19 mouse cellular contexts compared by ENCODE assay signal in the genomic region with DNA sequence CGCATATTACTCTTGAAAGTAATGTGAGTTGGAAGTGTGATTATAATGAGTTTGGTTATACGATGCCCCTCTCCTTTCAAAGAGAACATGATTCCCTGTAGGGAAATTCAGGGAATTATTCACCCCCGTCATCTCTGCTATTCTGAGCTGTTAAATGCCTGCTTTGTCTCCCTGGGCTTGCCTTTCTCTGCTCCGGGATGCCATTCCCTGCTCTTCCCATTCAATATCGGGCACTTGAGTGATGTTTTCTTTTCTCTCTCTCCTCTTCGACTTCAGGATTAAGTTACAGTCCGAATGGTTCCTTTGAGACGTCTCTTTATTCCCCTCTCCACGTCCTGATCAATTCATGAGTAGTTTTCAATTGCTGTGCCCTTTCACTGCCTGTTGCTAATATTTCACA.
DNase-seq lines count a peak whose midpoint lies in the region; ATAC-seq lines count a peak whose summit lies in the region.
"Had no signal": no experiment of that assay in that cellular context is flagged by ENCODE, and none has a peak within 500 bp of the region (broad histone marks: within the 10 kb centered on the region; RNA-seq: fewer than 3 reads in every experiment).

No protein-coding gene starts in this region.

- H3K4me2 ChIP-seq in hindbrain, embryonic 13.5 days: peak overlapping the region; percentile 26
- H3K4me2 ChIP-seq in midbrain, embryonic 14.5 days (ENCODE audit: low read length): no peak overlapping the region
- H3K4me2 ChIP-seq in kidney, embryonic 15.5 days: no peak overlapping the region
- no peak overlapping the region for H3K4me2 ChIP-seq in forebrain, embryonic 12.5 days
- H3K4me2 ChIP-seq: embryonic facial prominence, embryonic 12.5 days; heart, embryonic 11.5 days had no signal

- peak; percentile 59 for DNase-seq in embryo, embryonic 10 days (ENCODE audit: low spot score)
- DNase-seq in embryo, embryonic 11.5 days (ENCODE audit: low read depth, low spot score): peak; percentile 5
- peak; percentile 34 for DNase-seq in midbrain, embryonic 14.5 days
- no peak for DNase-seq in lung, postnatal 14 days
- DNase-seq in T-cell, adult 2 months (ENCODE audit: low spot score): no peak
- DNase-seq: cerebellum, adult 9-11 months; heart, postnatal 14 days; kidney, adult 2 months; kidney, postnatal 25 days; lung, adult 18-20 months; thymus, postnatal 4 days had no signal

- H3K9me3 ChIP-seq in hindbrain, embryonic 13.5 days: no peaks in the 10 kb centered on the region
- H3K9me3 ChIP-seq in midbrain, embryonic 14.5 days (ENCODE audit: control insufficient read depth, low read length): no peaks in the 10 kb centered on the region
- no peaks in the 10 kb centered on the region for H3K9me3 ChIP-seq in kidney, embryonic 15.5 days (replicated peaks)
- no peaks in the 10 kb centered on the region for H3K9me3 ChIP-seq in forebrain, embryonic 12.5 days
- H3K9me3 ChIP-seq: embryonic facial prominence, embryonic 12.5 days; limb, embryonic 10.5 days had no signal

- H3K27me3 ChIP-seq in hindbrain, embryonic 13.5 days: no peaks in the 10 kb centered on the region
- H3K27me3 ChIP-seq in midbrain, embryonic 14.5 days (ENCODE audit: control insufficient read depth, insufficient read depth, low read length): no peaks in the 10 kb centered on the region
- no peaks in the 10 kb centered on the region for H3K27me3 ChIP-seq in kidney, embryonic 15.5 days
- H3K27me3 ChIP-seq in forebrain, embryonic 12.5 days: no peaks in the 10 kb centered on the region
- H3K27me3 ChIP-seq: embryonic facial prominence, embryonic 12.5 days had no signal

- no peaks in the 10 kb centered on the region for H3K36me3 ChIP-seq in hindbrain, embryonic 13.5 days
- no peaks in the 10 kb centered on the region for H3K36me3 ChIP-seq in midbrain, embryonic 14.5 days (ENCODE audit: control insufficient read depth, insufficient read depth, low read length)
- H3K36me3 ChIP-seq in kidney, embryonic 15.5 days: no peaks in the 10 kb centered on the region
- no peaks in the 10 kb centered on the region for H3K36me3 ChIP-seq in forebrain, embryonic 12.5 days (replicated peaks)
- H3K36me3 ChIP-seq: embryonic facial prominence, embryonic 12.5 days; limb, embryonic 10.5 days had no signal

- ATAC-seq in hindbrain, embryonic 13.5 days (ENCODE audit: low FRiP score): no peak
- ATAC-seq in midbrain, embryonic 14.5 days (ENCODE audit: low FRiP score, low TSS enrichment): no peak
- no peak for ATAC-seq in kidney, embryonic 15.5 days (replicated peaks; ENCODE audit: low FRiP score)
- no peak for ATAC-seq in forebrain, embryonic 12.5 days (ENCODE audit: low FRiP score)
- ATAC-seq: forebrain, embryonic 16.5 days; inflammation-experienced regulatory T-cells, adult 6 months had no signal

- H3K4me1 ChIP-seq in hindbrain, embryonic 13.5 days (replicated peaks): peaks cover 5% of the 10 kb centered on the region
- peaks cover 4% of the 10 kb centered on the region; the same call in 1 of the 2 replicates for H3K4me1 ChIP-seq in midbrain, embryonic 14.5 days (ENCODE audit: control insufficient read depth, insufficient read depth, low read length)
- no peaks in the 10 kb centered on the region for H3K4me1 ChIP-seq in kidney, embryonic 15.5 days
- H3K4me1 ChIP-seq in forebrain, embryonic 12.5 days: peaks cover 4% of the 10 kb centered on the region

- 5% methylated on average over 9 of the region's 9 CpGs for WGBS in hindbrain, embryonic 13.5 days
- 3% methylated on average over 9 of the region's 9 CpGs for WGBS in midbrain, embryonic 14.5 days
- WGBS in kidney, embryonic 15.5 days: 17% methylated on average over 9 of the region's 9 CpGs
- 9% methylated on average over 9 of the region's 9 CpGs for WGBS in forebrain, embryonic 12.5 days

- H3K9ac ChIP-seq in hindbrain, embryonic 13.5 days: no peak overlapping the region
- no peak overlapping the region for H3K9ac ChIP-seq in midbrain, embryonic 14.5 days (replicated peaks; ENCODE audit: low read length)
- no peak overlapping the region for H3K9ac ChIP-seq in kidney, embryonic 15.5 days
- H3K9ac ChIP-seq in forebrain, embryonic 12.5 days: no peak overlapping the region
- H3K9ac ChIP-seq: embryonic facial prominence, embryonic 12.5 days had no signal

- H3K27ac ChIP-seq in hindbrain, embryonic 13.5 days: no peak overlapping the region
- no peak overlapping the region for H3K27ac ChIP-seq in midbrain, embryonic 14.5 days (replicated peaks; ENCODE audit: low read depth, low read length)
- no peak overlapping the region for H3K27ac ChIP-seq in kidney, embryonic 15.5 days
- H3K27ac ChIP-seq in forebrain, embryonic 12.5 days: no peak overlapping the region
- H3K27ac ChIP-seq: embryonic facial prominence, embryonic 12.5 days; limb, embryonic 10.5 days had no signal

- H3K4me3 ChIP-seq in hindbrain, embryonic 13.5 days: no peak overlapping the region
- no peak overlapping the region for H3K4me3 ChIP-seq in midbrain, embryonic 14.5 days (replicated peaks; ENCODE audit: low read depth, low read length)
- no peak overlapping the region for H3K4me3 ChIP-seq in kidney, embryonic 15.5 days (replicated peaks)
- no peak overlapping the region for H3K4me3 ChIP-seq in forebrain, embryonic 12.5 days (replicated peaks)
- H3K4me3 ChIP-seq: embryonic facial prominence, embryonic 12.5 days; limb, embryonic 10.5 days had no signal

Comparison
In these comparisons a context has a peak if more than half of its experiments do, and no peak if none do; other contexts are left out.
1. DNase-seq: peak in embryo, embryonic 10 days (single experiment), embryo, embryonic 11.5 days (single experiment) and midbrain, embryonic 14.5 days (single experiment); none in lung, postnatal 14 days (single experiment) and T-cell, adult 2 months (single experiment).